Mouse (Mus musculus) midbrain, embryonic 14.5 days (tissue): ENCODE results near the gene Srf. TPM values are rescaled to one million over a fixed set of nuclear protein-coding genes. Genes with fewer than 3 reads are reported as not detected.
"Not testable (repeated sequence)": the region's sequence is repeated elsewhere in the genome, so short reads cannot be mapped to it uniquely, and the experiment has no call there.

Source experiments
- ATAC-seq: fragments of 200-750 bp; cut with Nextera tagmentation; 2 replicates; pipeline ENCODE4 v1.8.0; 2017; ENCODE audit warnings: moderate number of reproducible peaks, moderate library complexity; ENCODE audit not compliant: low FRiP score, low TSS enrichment
- DNase-seq: peaks from one replicate; pipeline ENCODE4 v3.0.0-alpha.2; 2015
- H3K27ac ChIP-seq: fragments of 300-500 bp; sonication (generic); replicated peaks from 2 replicates; pipeline ENCODE4 v1.5.1; 2014; ENCODE audit warnings: mild to moderate bottlenecking, low read depth, low read length, moderate library complexity
- H3K27me3 ChIP-seq: fragments of 300-500 bp; sonication (generic); 2 replicates; pipeline ENCODE4 v1.6.1; 2014; ENCODE audit warnings: low read length, control low read depth, mixed read lengths; ENCODE audit not compliant: control insufficient read depth, insufficient read depth
- H3K36me3 ChIP-seq: fragments of 300-500 bp; sonication (generic); 2 replicates; pipeline ENCODE4 v1.6.1; 2014; ENCODE audit warnings: low read length, control low read depth; ENCODE audit not compliant: control insufficient read depth, insufficient read depth
- H3K4me1 ChIP-seq: fragments of 300-500 bp; sonication (generic); 2 replicates; pipeline ENCODE4 v1.6.1; 2014; ENCODE audit warnings: mild to moderate bottlenecking, antibody characterized with exemption, low read length, control low read depth; ENCODE audit not compliant: control insufficient read depth, insufficient read depth
- H3K4me2 ChIP-seq: fragments of 300-500 bp; sonication (generic); 2 replicates; pipeline ENCODE4 v1.6.1; 2014; ENCODE audit warnings: mild to moderate bottlenecking, low read length, moderate library complexity
- H3K4me3 ChIP-seq: fragments of 300-500 bp; sonication (generic); replicated peaks from 2 replicates; pipeline ENCODE4 v1.5.1; 2014; ENCODE audit warnings: low read depth, low read length
- H3K9ac ChIP-seq: fragments of 300-500 bp; sonication (generic); replicated peaks from 2 replicates; pipeline ENCODE4 v1.6.1; 2014; ENCODE audit warnings: mild to moderate bottlenecking, low read length, moderate library complexity
- H3K9me3 ChIP-seq: fragments of 300-500 bp; sonication (generic); 2 replicates; pipeline ENCODE4 v1.6.1; 2016; ENCODE audit warnings: low read length, control low read depth, mixed read lengths; ENCODE audit not compliant: control insufficient read depth
- WGBS: fragments of 180-500 bp; shearing (Covaris S2); extraction: QIAGEN DNeasy Blood & Tissue Kit; methylation state at CpG from one replicate; pipeline ENCODE4 v1.1.7; 2014; 5-methylcytosine and 5-hydroxymethylcytosine counted together
- polyA plus RNA-seq: library from polyadenylated mRNA; unstranded; fragments of >200 nt; fragmentation: Nextera tagmentation; extraction: Ambion mirVana; gene quantifications from 2 replicates; pipeline ENCODE4 v1.2.1, GENCODE M21; 2014

The Srf gene
- polyA plus RNA-seq, 1 experiment from 2014 or later: 4.2 TPM

DNA sequence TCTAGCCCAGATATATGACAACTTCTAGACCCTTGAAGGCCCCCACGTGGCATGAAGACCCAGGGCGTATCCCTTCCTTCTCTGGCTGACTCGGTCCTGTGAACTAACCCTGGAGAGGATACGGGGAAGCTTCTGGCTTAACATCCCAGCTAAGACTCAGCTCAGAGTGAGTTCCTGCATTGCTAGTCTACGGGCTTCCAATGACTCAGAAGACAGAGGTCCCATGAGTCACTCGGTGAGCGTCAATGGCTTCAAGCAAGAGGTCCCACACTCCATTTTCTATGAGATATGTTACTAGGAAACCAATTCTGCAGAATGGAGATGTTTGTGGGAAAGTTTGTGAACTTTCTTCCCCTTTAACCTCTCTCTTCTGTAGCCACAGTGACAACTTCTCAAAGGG is 18.6 kb upstream of the Srf start:
- ATAC-seq: no peak
- peaks cover 87% of the 10 kb centered on the region for H3K36me3 ChIP-seq
- no peak overlapping the region for H3K4me2 ChIP-seq
- no peak overlapping the region for H3K9ac ChIP-seq
- H3K9me3 ChIP-seq: no peaks in the 10 kb centered on the region
- no peak for DNase-seq
- no peak overlapping the region for H3K27ac ChIP-seq
- no peak overlapping the region for H3K4me3 ChIP-seq
- no peaks in the 10 kb centered on the region for H3K4me1 ChIP-seq
- H3K27me3 ChIP-seq: no peaks in the 10 kb centered on the region
- WGBS: 93% methylated on average over 7 of the region's 7 CpGs

DNA sequence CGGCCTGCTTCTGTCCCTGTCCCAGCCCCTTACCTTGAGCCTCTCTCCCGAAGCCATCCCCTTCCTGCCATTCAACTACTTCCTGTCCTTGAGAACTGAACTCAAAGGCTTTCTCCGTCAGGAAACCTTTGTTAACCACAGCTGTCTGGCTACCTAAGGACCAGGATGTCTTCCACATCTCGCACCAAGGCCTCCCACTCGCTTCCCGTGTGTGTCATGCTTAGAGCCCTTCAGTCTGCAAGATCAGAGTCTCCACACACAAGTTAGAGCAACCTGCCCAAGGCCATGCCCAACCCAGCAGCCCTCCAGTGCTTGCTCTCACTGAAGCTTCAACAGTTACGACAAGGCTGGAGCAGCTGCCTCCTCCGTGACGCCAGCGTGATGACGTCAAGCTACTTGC is 15.0 kb upstream of the Srf start:
- Histone ChIP-seq H3K27ac (no peak overlapping the region), H3K9ac (no peak overlapping the region), H3K4me3 (no peak overlapping the region), H3K9me3 (no peaks in the 10 kb centered on the region), H3K36me3 (peaks cover 87% of the 10 kb centered on the region), H3K27me3 (no peaks in the 10 kb centered on the region), H3K4me2 (no peak overlapping the region), H3K4me1 (no peaks in the 10 kb centered on the region)
- ATAC-seq: no peak
- 96% methylated on average over 11 of the region's 11 CpGs for WGBS
- DNase-seq: no peak

DNA sequence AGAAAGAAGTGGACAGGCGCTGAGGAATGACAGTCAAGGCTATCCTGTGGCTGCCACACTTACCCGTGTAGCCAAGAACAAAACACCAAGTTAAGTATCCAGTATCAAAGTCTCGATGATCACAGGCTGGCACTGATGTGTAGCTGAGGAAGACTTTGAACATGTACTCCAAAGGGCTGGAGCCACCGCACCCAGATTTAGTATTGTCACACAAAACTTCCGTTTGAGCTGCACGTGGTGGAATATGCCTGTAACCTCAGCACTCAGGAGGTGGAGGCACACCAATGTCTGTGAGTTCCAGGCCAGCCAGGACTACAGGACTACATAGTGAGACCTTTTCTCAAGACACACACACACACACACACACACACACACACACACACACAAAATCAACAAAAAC is 3.2 kb upstream of the Srf start:
- Histone ChIP-seq H3K27me3 (no peaks in the 10 kb centered on the region), H3K9me3 (no peaks in the 10 kb centered on the region), H3K4me3 (no peak overlapping the region), H3K36me3 (peaks cover 5% of the 10 kb centered on the region; the same call in 1 of the 2 replicates), H3K4me1 (peaks cover 12% of the 10 kb centered on the region), H3K9ac (no peak overlapping the region), H3K4me2 (no peak overlapping the region), H3K27ac (no peak overlapping the region)
- no peak for ATAC-seq
- DNase-seq: no peak
- 92% methylated on average over 6 of the region's 6 CpGs for WGBS

- H3K27me3 ChIP-seq: no peaks in the 10 kb centered on the region
- H3K4me3 ChIP-seq: no peak overlapping the region
- H3K4me2 ChIP-seq: no peak overlapping the region
- 90% methylated on average over 5 of the region's 5 CpGs for WGBS
- H3K9ac ChIP-seq: no peak overlapping the region
- DNase-seq (no peak), ATAC-seq (no peak)
- no peaks in the 10 kb centered on the region for H3K36me3 ChIP-seq
- peaks cover 22% of the 10 kb centered on the region for H3K4me1 ChIP-seq
- no peak overlapping the region for H3K27ac ChIP-seq
- no peaks in the 10 kb centered on the region for H3K9me3 ChIP-seq
Measured at GRCm38 (mm10) chr17:46558151-46558550, 2.2 kb upstream of the Srf start.

- H3K4me2 ChIP-seq, ATAC-seq, H3K36me3 ChIP-seq, H3K4me3 ChIP-seq, H3K27me3 ChIP-seq, H3K9me3 ChIP-seq, DNase-seq: not testable (repeated sequence)
- H3K4me1 ChIP-seq: peaks cover 27% of the 10 kb centered on the region
- H3K9ac ChIP-seq: peak overlapping the region; percentile 30; the same call in 1 of the 2 replicates
- 0 out of 2 replicates have a peak overlapping the region, but pooled peaks have one; percentile 91 for H3K27ac ChIP-seq
Measured at GRCm38 (mm10) chr17:46557321-46557720, 1.3 kb upstream of the Srf start.

- ATAC-seq: 0 out of 2 replicates have a peak, but pooled peaks have one; percentile 1
Measured at GRCm38 (mm10) chr17:46556584-46556945, 590 bp upstream of the Srf start.

GRCm38 (mm10) chr17:46554977-46555672 is 850 bp downstream of the Srf start:
- peak overlapping the region; percentile 94 for H3K4me2 ChIP-seq
- peaks cover 20% of the 10 kb centered on the region for H3K36me3 ChIP-seq
- H3K9ac ChIP-seq: peak overlapping the region; percentile 96
- ATAC-seq (peak; percentile 3; the same call in 1 of the 2 replicates), DNase-seq (peak; percentile 72)
- H3K27me3 ChIP-seq: no peaks in the 10 kb centered on the region
- H3K9me3 ChIP-seq: no peaks in the 10 kb centered on the region
- WGBS: under 1% methylated on average over 75 of the region's 75 CpGs
- H3K4me3 ChIP-seq: peak overlapping the region; percentile 96
- peaks cover 29% of the 10 kb centered on the region for H3K4me1 ChIP-seq
- H3K27ac ChIP-seq: peak overlapping the region; percentile 91

More at GRCm38 (mm10) chr17:46556584-46556945, 590 bp upstream of the Srf start:
- under 1% methylated on average over 11 of the region's 11 CpGs for WGBS
- H3K4me2 ChIP-seq: peak overlapping the region; percentile 94
- no peaks in the 10 kb centered on the region for H3K9me3 ChIP-seq
- peaks cover 5% of the 10 kb centered on the region for H3K36me3 ChIP-seq
- peak overlapping the region; percentile 96 for H3K4me3 ChIP-seq
- no peaks in the 10 kb centered on the region for H3K27me3 ChIP-seq
- H3K27ac ChIP-seq: peak overlapping the region; percentile 91
- peaks cover 29% of the 10 kb centered on the region for H3K4me1 ChIP-seq
- peak; percentile 59 for DNase-seq
- peak overlapping the region; percentile 30; the same call in 1 of the 2 replicates for H3K9ac ChIP-seq

- peaks cover 29% of the 10 kb centered on the region for H3K4me1 ChIP-seq
- ATAC-seq (no peak), DNase-seq (no peak)
- no peaks in the 10 kb centered on the region for H3K9me3 ChIP-seq
- peak overlapping the region; percentile 94 for H3K4me2 ChIP-seq
- H3K27ac ChIP-seq: peak overlapping the region; percentile 91
- WGBS: 1% methylated on average over 11 of the region's 11 CpGs
- no peaks in the 10 kb centered on the region for H3K27me3 ChIP-seq
- peak overlapping the region; percentile 96 for H3K4me3 ChIP-seq
- peak overlapping the region; percentile 96 for H3K9ac ChIP-seq
- peaks cover 23% of the 10 kb centered on the region for H3K36me3 ChIP-seq
Measured at GRCm38 (mm10) chr17:46554646-46554976, 1.4 kb downstream of the Srf start.

GRCm38 (mm10) chr17:46553926-46554325 is 2.0 kb downstream of the Srf start:
- Histone ChIP-seq H3K27me3 (no peaks in the 10 kb centered on the region), H3K9ac (peak overlapping the region; percentile 96), H3K4me3 (peak overlapping the region; percentile 96), H3K4me1 (peaks cover 29% of the 10 kb centered on the region), H3K9me3 (no peaks in the 10 kb centered on the region), H3K4me2 (peak overlapping the region; percentile 94), H3K27ac (no peak overlapping the region), H3K36me3 (peaks cover 29% of the 10 kb centered on the region)
- no peak for DNase-seq
- 76% methylated on average over 3 of the region's 3 CpGs for WGBS
- ATAC-seq: no peak
